Mouse (Mus musculus): ENCODE measurements around the gene Olfr1383. TPM values are rescaled to one million over a fixed set of nuclear protein-coding genes. Genes with fewer than 3 reads are reported as not detected.
"Not testable (repeated sequence)": the region's sequence is repeated elsewhere in the genome, so short reads cannot be mapped to it uniquely, and the experiment has no call there.

The Olfr1383 gene
- polyA plus RNA-seq, 1 experiment from 2014 or later: not detected

- not testable (repeated sequence) for DNase-seq (ENCODE audit: low spot score); ATAC-seq (replicated peaks; ENCODE audit: low FRiP score); H3K27ac ChIP-seq (ENCODE audit: low read depth, low read length); H3K36me3 ChIP-seq (ENCODE audit: control insufficient read depth, insufficient read depth, low read length); H3K4me1 ChIP-seq (replicated peaks; ENCODE audit: control insufficient read depth, insufficient read depth, low read length); H3K4me3 ChIP-seq (ENCODE audit: low read depth, low read length); H3K4me2 ChIP-seq; H3K27me3 ChIP-seq (replicated peaks; ENCODE audit: control insufficient read depth, insufficient read depth, low read length); H3K9ac ChIP-seq (ENCODE audit: low read depth, low read length); H3K9me3 ChIP-seq (ENCODE audit: control insufficient read depth, low read length)
- WGBS: 65% methylated on average over 5 of the region's 5 CpGs
Observed at GRCm38 (mm10) chr11:49556578-49556977, 37.1 kb downstream of the Olfr1383 start, which contains the start of gene Olfr1380. Gene Olfr1380, plus strand, starts transcription at chr11:49556878.

DNA sequence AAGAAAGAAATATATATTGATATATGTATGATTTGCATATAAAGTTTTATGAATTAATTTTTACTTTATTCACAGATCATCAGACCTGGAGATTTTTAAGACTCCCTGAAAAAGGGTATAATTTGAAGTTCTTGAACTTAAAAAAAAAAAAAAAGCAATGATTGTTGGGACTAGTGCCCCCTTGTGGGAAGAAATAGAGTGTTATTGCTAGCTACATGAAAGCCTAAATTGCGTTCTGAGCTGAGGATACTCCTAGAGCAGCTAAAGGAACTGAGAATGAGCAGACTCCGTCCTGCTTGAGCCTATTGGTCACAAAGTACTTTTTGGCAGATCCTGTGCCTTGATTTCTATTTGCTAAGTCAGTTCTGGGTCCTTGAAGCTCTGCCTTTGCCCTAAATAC, 55.6 kb downstream of the Olfr1383 start:
- not testable (repeated sequence) for H3K27ac ChIP-seq (ENCODE audit: low read depth, low read length); H3K4me2 ChIP-seq; H3K4me1 ChIP-seq (replicated peaks; ENCODE audit: control insufficient read depth, insufficient read depth, low read length); H3K27me3 ChIP-seq (replicated peaks; ENCODE audit: control insufficient read depth, insufficient read depth, low read length); H3K36me3 ChIP-seq (ENCODE audit: control insufficient read depth, insufficient read depth, low read length); ATAC-seq (replicated peaks; ENCODE audit: low FRiP score); H3K4me3 ChIP-seq (ENCODE audit: low read depth, low read length); H3K9me3 ChIP-seq (ENCODE audit: control insufficient read depth, low read length); DNase-seq (ENCODE audit: low spot score); H3K9ac ChIP-seq (ENCODE audit: low read depth, low read length)
- 28% methylated on average over 2 of the region's 2 CpGs for WGBS

Other genes starting within 250 kb of the Olfr1383 start
- 0.13 TPM in 1 of 2 replicates, not detected in the other for gene Olfr1393, start 241.3 kb upstream of the Olfr1383 start, polyA plus RNA-seq (2014; fragmentation: Nextera tagmentation; extraction: Ambion mirVana)
- gene Olfr1392, start 234.4 kb upstream of the Olfr1383 start, polyA plus RNA-seq (2014; fragmentation: Nextera tagmentation; extraction: Ambion mirVana): not detected in 2 replicates
- gene Olfr10, start 214.9 kb upstream of the Olfr1383 start, polyA plus RNA-seq (2014; fragmentation: Nextera tagmentation; extraction: Ambion mirVana): not detected in 2 replicates
- not detected in 2 replicates for gene Olfr1391, start 196.9 kb upstream of the Olfr1383 start, polyA plus RNA-seq (2014; fragmentation: Nextera tagmentation; extraction: Ambion mirVana)
- not detected in 2 replicates for gene Olfr1390, start 184.5 kb upstream of the Olfr1383 start, polyA plus RNA-seq (2014; fragmentation: Nextera tagmentation; extraction: Ambion mirVana)
- gene Olfr1389, start 96.6 kb upstream of the Olfr1383 start, polyA plus RNA-seq (2014; fragmentation: Nextera tagmentation; extraction: Ambion mirVana): not detected in 2 replicates
- gene Olfr1388, start 83.0 kb upstream of the Olfr1383 start, polyA plus RNA-seq (2014; fragmentation: Nextera tagmentation; extraction: Ambion mirVana): 0.19 and 0.21 TPM in 2 replicates
- gene Olfr1387, start 64.3 kb upstream of the Olfr1383 start, polyA plus RNA-seq (2014; fragmentation: Nextera tagmentation; extraction: Ambion mirVana): not detected in 2 replicates
- not detected in 2 replicates for gene Olfr1386, start 54.6 kb upstream of the Olfr1383 start, polyA plus RNA-seq (2014; fragmentation: Nextera tagmentation; extraction: Ambion mirVana)
- not detected in 2 replicates for gene Olfr1385, start 30.6 kb upstream of the Olfr1383 start, polyA plus RNA-seq (2014; fragmentation: Nextera tagmentation; extraction: Ambion mirVana)
- not detected in 2 replicates for gene Olfr1384, start 12.9 kb upstream of the Olfr1383 start, polyA plus RNA-seq (2014; fragmentation: Nextera tagmentation; extraction: Ambion mirVana)
- not detected in 2 replicates for gene Olfr1382, start 8.6 kb downstream of the Olfr1383 start, polyA plus RNA-seq (2014; fragmentation: Nextera tagmentation; extraction: Ambion mirVana)
- gene Olfr1381, start 23.8 kb downstream of the Olfr1383 start, polyA plus RNA-seq (2014; fragmentation: Nextera tagmentation; extraction: Ambion mirVana): not detected in 2 replicates
- not detected in 2 replicates for gene Olfr1380, start 37.2 kb downstream of the Olfr1383 start, polyA plus RNA-seq (2014; fragmentation: Nextera tagmentation; extraction: Ambion mirVana)
- 9.2 and 9.9 TPM in 2 replicates for gene Flt4, start 89.6 kb downstream of the Olfr1383 start, polyA plus RNA-seq (2014; fragmentation: Nextera tagmentation; extraction: Ambion mirVana)
- gene Scgb3a1, start 144.0 kb downstream of the Olfr1383 start, polyA plus RNA-seq (2014; fragmentation: Nextera tagmentation; extraction: Ambion mirVana): not detected in 2 replicates
- gene Cnot6, start 193.1 kb downstream of the Olfr1383 start, polyA plus RNA-seq (2014; fragmentation: Nextera tagmentation; extraction: Ambion mirVana): 34.8 and 35.9 TPM in 2 replicates

Measured in liver, embryonic 11.5 days (tissue).